Mouse (Mus musculus): ENCODE results near the gene Btrc.
"Not testable (repeated sequence)": the region's sequence is repeated elsewhere in the genome, so short reads cannot be mapped to it uniquely, and the experiment has no call there.

The Btrc gene

GRCm38 (mm10) chr19:45363384-45363926 is at the start of gene Btrc:
Gene Btrc, plus strand, starts transcription at chr19:45363734.
- peak; percentile 100 for DNase-seq

GRCm38 (mm10) chr19:45317473-45317882 is 46.1 kb upstream of the Btrc start:
- DNase-seq: no peak

- DNase-seq: no peak
Measured at GRCm38 (mm10) chr19:45321062-45321461, 42.5 kb upstream of the Btrc start.

- no peak for DNase-seq
Measured at GRCm38 (mm10) chr19:45329039-45329438, 34.5 kb upstream of the Btrc start.

- no peak for DNase-seq
Measured at GRCm38 (mm10) chr19:45329748-45330298, 33.7 kb upstream of the Btrc start.

- DNase-seq: no peak
Measured at GRCm38 (mm10) chr19:45336718-45337117, 26.8 kb upstream of the Btrc start.

GRCm38 (mm10) chr19:45338182-45338581 is 25.4 kb upstream of the Btrc start:
- DNase-seq: no peak

GRCm38 (mm10) chr19:45343941-45344340 is 19.6 kb upstream of the Btrc start:
- no peak for DNase-seq

GRCm38 (mm10) chr19:45348188-45348587 is 15.3 kb upstream of the Btrc start:
- no peak for DNase-seq

GRCm38 (mm10) chr19:45350456-45350855 is 13.1 kb upstream of the Btrc start:
- no peak for DNase-seq

- not testable (repeated sequence) for DNase-seq
Measured at GRCm38 (mm10) chr19:45352706-45353105, 10.8 kb upstream of the Btrc start.

- DNase-seq: no peak
Measured at GRCm38 (mm10) chr19:45355678-45356077, 7.9 kb upstream of the Btrc start.

- DNase-seq: not testable (repeated sequence)
Measured at GRCm38 (mm10) chr19:45356868-45357267, 6.7 kb upstream of the Btrc start.

GRCm38 (mm10) chr19:45360486-45360885 is 3.0 kb upstream of the Btrc start:
- no peak for DNase-seq

GRCm38 (mm10) chr19:45363933-45364391 is 428 bp downstream of the Btrc start:
- no peak for DNase-seq

GRCm38 (mm10) chr19:45366651-45367050 is 3.1 kb downstream of the Btrc start:
- no peak for DNase-seq

GRCm38 (mm10) chr19:45384815-45385214 is 21.3 kb downstream of the Btrc start:
- DNase-seq: not testable (repeated sequence)

- no peak for DNase-seq
Measured at GRCm38 (mm10) chr19:45388551-45388950, 25.0 kb downstream of the Btrc start.

- DNase-seq: no peak
Measured at GRCm38 (mm10) chr19:45394078-45394477, 30.5 kb downstream of the Btrc start.

GRCm38 (mm10) chr19:45411000-45411399 is 47.5 kb downstream of the Btrc start:
- no peak for DNase-seq

GRCm38 (mm10) chr19:45412694-45413093 is 49.2 kb downstream of the Btrc start:
- DNase-seq: peak; percentile 58

- DNase-seq: peak; percentile 77
Measured at GRCm38 (mm10) chr19:45413966-45414365, 50.4 kb downstream of the Btrc start.

GRCm38 (mm10) chr19:45417601-45418000 is 54.1 kb downstream of the Btrc start:
- peak; percentile 62 for DNase-seq

GRCm38 (mm10) chr19:45422276-45422675 is 58.7 kb downstream of the Btrc start:
- peak; percentile 75 for DNase-seq

- DNase-seq: no peak
Measured at GRCm38 (mm10) chr19:45428146-45428545, 64.6 kb downstream of the Btrc start.
